Mouse (Mus musculus) myocyte (in vitro differentiated cells): ENCODE results near the gene Cd3eap.

Source experiments
- E2F4 ChIP-seq: IDR thresholded peaks from one replicate; pipeline ENCODE4 v1.6.1; 2011; ENCODE audit warnings: mild to moderate bottlenecking, control low read depth, moderate library complexity; ENCODE audit not compliant: insufficient read depth
- MAX ChIP-seq: IDR thresholded peaks from one replicate; pipeline ENCODE4 v1.6.1; 2011; ENCODE audit warnings: low read depth, mild to moderate bottlenecking, control low read depth
- POLR2A ChIP-seq: IDR thresholded peaks from one replicate; pipeline ENCODE4 v1.6.1; 2011; ENCODE audit warnings: low read depth, mild to moderate bottlenecking, control low read depth, moderate library complexity; ENCODE audit not compliant: insufficient read length
- TCF12 ChIP-seq: IDR thresholded peaks from one replicate; pipeline ENCODE4 v1.6.1; 2011; ENCODE audit warnings: mild to moderate bottlenecking, control low read depth; ENCODE audit not compliant: poor library complexity, insufficient read depth, severe bottlenecking
- USF1 ChIP-seq: IDR thresholded peaks from one replicate; pipeline ENCODE4 v1.6.1; 2011; ENCODE audit warnings: low read depth, mild to moderate bottlenecking, control low read depth, moderate library complexity

DNA sequence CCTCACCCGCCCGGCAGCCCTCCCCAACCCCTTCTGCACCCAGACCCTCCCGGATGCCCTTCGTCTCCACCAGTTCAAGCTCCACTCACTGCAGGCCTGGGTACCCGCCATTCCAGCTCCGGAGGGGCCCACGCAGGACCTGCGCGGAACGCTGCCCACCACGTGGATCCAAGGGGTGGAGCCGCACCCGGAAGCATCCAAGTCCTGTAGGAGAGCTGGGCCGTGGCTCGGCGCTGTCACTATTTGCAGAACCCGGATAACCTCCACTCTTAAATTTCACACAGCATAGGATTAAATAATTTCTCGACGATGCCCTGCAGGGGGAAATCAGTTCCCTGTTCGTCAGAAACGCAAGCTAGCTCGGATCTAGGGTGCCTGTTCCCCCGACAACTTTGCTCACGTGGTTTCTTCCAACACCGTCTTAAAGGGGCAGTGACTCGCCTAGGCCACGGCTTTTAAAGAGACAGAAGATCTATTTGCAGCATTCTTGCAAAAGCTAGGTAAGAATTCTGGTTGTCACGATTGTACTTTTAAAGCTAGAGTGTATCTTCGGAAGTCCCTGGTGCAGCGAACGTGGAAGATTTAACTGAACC is at the start of gene Cd3eap, which contains the start of gene Ppp1r13l:
- TF ChIP-seq POLR2A (peak; percentile 65), MAX (peak; percentile 30), E2F4 (no peak), USF1 (peak; percentile 62), TCF12 (no peak)
